Mouse (Mus musculus): ENCODE data around the gene Cdk5rap3.

- TF ChIP-seq CTCF (IDR thresholded peaks at IDR 0.05; ENCODE audit: insufficient read depth, low read length) (no peak), POLR2A (IDR thresholded peaks at IDR 0.05; ENCODE audit: borderline replicate concordance, extremely low read depth, low read depth, low read length) (no peak)
Observed at GRCm38 (mm10) chr11:96916885-96917396, 645 bp upstream of the Cdk5rap3 start.
